Mouse (Mus musculus): Measurements from ENCODE around the gene Smim24.

Smim24 gene

GRCm38 (mm10) chr10:81408424-81408729, 15.5 kb downstream of the Smim24 start:
- DNase-seq (ENCODE audit: extremely low spot score, low spot score), result no peak

GRCm38 (mm10) chr10:81408871-81409291, 16.0 kb downstream of the Smim24 start:
- peak; percentile 81 for DNase-seq (ENCODE audit: extremely low spot score, low spot score)

GRCm38 (mm10) chr10:81409330-81409729, 16.5 kb downstream of the Smim24 start:
- no peak for DNase-seq (ENCODE audit: extremely low spot score, low spot score)

GRCm38 (mm10) chr10:81410350-81410749, 17.5 kb downstream of the Smim24 start:
- DNase-seq (ENCODE audit: extremely low spot score, low spot score), result no peak

- no peak for DNase-seq (ENCODE audit: extremely low spot score, low spot score)
Measured at GRCm38 (mm10) chr10:81410981-81411380, 18.1 kb downstream of the Smim24 start.

GRCm38 (mm10) chr10:81411471-81412400, 18.9 kb downstream of the Smim24 start:
- DNase-seq (ENCODE audit: extremely low spot score, low spot score), result no peak

GRCm38 (mm10) chr10:81412586-81413309, 19.9 kb downstream of the Smim24 start:
- no peak for DNase-seq (ENCODE audit: extremely low spot score, low spot score)

- no peak for DNase-seq (ENCODE audit: extremely low spot score, low spot score)
Measured at GRCm38 (mm10) chr10:81413310-81414261, 20.7 kb downstream of the Smim24 start.

DNA sequence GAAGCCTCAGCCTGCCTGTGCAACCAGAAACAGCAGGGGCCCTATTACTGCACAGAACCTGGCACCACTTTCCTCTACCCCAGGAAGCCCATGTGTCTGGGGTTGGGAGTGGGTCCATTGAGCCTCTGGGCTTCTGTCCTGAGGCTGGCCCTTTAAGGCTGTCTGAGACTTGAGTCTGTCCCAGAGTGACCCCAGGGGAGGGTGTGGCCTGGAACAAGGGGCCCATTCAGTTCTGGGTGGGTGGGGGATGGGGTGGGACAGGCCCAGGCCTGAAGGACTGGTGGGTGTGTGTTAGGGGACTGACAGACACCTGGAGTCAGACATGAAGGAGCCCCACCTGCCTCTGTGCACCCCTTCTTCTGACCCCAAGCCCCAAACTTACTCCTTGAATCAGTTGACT, 21.8 kb downstream of the Smim24 start:
- DNase-seq (ENCODE audit: extremely low spot score, low spot score), result no peak

DNA sequence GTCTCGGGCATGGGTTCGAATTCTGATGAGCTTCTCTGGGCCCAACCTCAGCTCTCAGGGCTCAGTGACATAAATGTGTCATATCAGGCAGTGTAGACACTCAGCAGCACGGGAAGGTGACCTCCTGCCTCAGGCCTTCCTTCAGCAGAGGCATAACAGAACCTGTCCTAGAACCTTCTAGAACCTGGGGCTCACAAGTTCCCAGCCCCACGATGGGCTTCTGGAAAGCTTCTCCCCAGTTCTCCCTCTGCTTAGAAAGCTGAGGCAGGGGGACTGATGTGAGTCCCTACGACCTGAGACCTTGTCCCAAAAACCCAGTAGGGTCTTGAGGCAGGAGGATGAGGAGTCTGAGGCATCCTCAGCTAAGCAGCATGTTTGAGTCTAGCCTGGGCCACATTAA, 22.3 kb downstream of the Smim24 start:
- DNase-seq (ENCODE audit: extremely low spot score, low spot score), result no peak

GRCm38 (mm10) chr10:81415549-81416310, 22.9 kb downstream of the Smim24 start:
- DNase-seq (ENCODE audit: extremely low spot score, low spot score), result no peak

DNA sequence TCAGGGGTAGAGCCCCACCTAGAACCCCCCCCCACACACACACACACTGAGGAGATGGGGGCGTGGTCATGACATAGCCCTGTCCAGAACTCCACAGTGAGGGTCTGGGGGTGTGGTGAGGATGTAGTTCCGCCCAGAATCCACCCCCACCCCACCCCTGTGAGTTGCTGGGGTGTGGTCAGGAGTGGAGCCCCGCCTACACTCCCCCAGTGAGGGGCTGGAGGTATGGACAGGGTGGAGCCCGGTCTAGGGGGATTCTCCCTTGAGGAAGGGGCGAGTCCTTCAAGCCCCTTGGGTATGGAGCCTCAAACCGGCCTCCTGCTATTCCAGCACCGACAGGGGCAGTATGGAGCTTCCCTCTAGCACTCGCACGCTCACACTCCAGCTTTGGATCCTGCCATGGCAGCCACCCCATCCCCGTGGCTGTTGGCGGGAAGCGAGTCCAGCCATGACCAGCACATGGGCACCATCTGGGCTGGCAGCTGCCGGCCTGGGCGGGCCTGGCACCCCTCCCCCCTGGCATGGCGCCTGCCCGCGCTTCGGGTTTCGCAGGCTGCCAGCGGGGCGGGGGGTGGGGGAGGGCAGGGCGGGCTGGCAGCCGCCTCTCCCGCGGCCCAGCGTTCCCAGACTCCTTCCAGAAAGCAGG, 23.9 kb downstream of the Smim24 start:
- peak; percentile 76 for DNase-seq (ENCODE audit: extremely low spot score, low spot score)

- no peak for DNase-seq (ENCODE audit: extremely low spot score, low spot score)
Measured at GRCm38 (mm10) chr10:81417227-81418215, 24.7 kb downstream of the Smim24 start.

GRCm38 (mm10) chr10:81418216-81419070, 25.6 kb downstream of the Smim24 start:
- no peak for DNase-seq (ENCODE audit: extremely low spot score, low spot score)

DNA sequence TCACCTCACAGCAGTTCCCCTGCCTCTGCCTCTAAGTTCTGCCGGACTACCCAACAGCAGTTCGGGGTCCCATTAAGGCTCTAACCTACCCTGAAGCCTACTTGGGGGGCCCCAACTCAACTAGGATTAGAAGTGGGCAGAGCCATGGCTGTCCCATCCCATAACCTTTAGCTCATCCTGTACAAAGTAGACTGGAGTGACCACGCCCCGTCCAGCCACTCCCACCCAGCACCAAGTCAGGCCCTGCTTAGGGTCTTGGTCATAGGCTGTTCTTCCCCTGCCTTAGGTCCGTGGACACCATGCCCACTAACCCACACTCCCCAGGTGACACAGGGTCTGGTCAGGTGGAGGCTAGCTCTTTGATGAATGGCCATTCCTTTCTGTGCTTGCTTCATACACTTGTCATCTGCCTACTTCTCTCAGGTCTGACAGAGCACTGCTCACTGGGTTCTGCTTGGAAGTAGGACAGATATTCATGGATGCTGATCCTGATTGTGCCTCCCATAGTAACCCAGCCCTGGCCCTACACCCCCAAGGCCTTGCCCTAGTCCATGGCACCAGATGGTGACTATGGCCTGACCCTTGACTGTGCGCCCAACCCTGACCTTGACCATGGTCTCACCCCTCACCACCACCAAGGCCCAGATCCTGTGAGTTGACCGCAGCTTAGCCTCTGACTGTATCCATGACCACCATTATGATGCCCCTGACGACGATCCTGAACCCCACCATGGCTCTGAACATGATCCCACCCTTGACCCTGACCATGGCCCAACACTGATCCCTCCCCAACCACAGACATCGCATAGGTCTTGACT, 26.5 kb downstream of the Smim24 start:
- peak; percentile 13 for DNase-seq (ENCODE audit: extremely low spot score, low spot score)

GRCm38 (mm10) chr10:81420191-81420767, 27.4 kb downstream of the Smim24 start:
- DNase-seq (ENCODE audit: extremely low spot score, low spot score), result no peak
